Mouse (Mus musculus): ENCODE data around the gene Mfap3. TPM values are rescaled to one million over a fixed set of nuclear protein-coding genes. Genes with fewer than 3 reads are reported as not detected.
"Not testable (repeated sequence)": the region's sequence is repeated elsewhere in the genome, so short reads cannot be mapped to it uniquely, and the experiment has no call there.

Gene Mfap3
- polyA plus RNA-seq, 1 experiment from 2014 or later = 50.7 TPM

DNA sequence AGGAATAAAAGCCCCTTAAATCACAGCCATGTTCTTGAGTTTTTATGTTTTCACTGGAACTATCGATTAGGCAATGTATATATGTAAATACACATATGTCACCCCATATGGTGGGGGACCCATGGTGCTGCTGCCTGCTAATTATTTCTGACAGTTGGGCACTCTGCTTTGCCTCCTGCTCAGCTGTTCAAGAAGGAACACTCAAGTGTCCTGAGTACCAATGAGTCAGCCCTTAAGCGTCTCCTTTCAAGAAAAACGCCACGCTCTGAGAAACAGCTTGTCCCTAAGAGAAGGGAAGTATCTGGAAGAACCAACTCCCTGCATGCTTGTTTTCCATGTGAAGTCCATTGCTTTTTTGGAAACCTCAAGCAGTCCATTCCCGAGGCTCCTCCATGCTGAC lies 17.4 kb downstream of the Mfap3 start:
- no peak overlapping the region for H3K27ac ChIP-seq (replicated peaks)
- DNase-seq (ENCODE audit: low spot score) = no peak
- no peak overlapping the region for H3K4me3 ChIP-seq
- 0 out of 2 replicates have a peak, but pooled peaks cover 3% of the 10 kb centered on the region for H3K4me1 ChIP-seq
- WGBS = 95% methylated on average over 5 of the region's 5 CpGs
- H3K36me3 ChIP-seq (replicated peaks) = peaks cover 36% of the 10 kb centered on the region
- H3K9me3 ChIP-seq = no peaks in the 10 kb centered on the region
- no peaks in the 10 kb centered on the region for H3K27me3 ChIP-seq (replicated peaks; ENCODE audit: low read depth, poor library complexity, severe bottlenecking)

DNA sequence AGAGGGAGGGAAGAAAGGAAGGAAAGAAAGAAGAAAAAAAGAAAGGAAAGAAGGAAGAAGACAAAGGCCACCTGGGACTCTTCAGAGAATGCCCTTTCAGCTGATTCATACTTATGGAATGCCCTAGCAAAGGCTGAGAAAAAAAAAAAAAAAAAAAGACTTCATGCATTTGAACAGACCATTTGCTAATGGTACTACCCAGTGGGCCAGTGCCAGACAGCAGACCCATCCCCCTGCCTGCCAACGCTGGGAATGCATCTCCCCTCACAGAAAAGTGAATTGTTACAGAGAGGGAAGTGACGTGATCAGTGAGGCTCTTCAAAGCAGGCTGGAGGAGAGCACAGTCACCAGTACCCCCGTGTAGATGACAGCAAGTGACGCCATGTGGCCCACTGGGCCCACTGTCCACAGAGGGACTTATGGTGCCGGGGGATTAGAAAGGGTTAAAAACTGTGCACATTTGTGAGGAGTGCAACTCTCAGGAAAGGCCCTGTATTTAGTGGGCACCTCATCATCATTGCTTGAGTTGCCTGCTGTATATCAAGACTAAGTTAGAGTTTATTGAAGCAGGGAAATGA lies 21.5 kb downstream of the Mfap3 start:
- Histone ChIP-seq H3K36me3 (replicated peaks) (no peaks in the 10 kb centered on the region), H3K9me3 (no peaks in the 10 kb centered on the region), H3K4me3 (no peak overlapping the region), H3K27ac (replicated peaks) (no peak overlapping the region), H3K4me1 (no peaks in the 10 kb centered on the region), H3K27me3 (replicated peaks; ENCODE audit: low read depth, poor library complexity, severe bottlenecking) (no peaks in the 10 kb centered on the region)
- no peak for DNase-seq (ENCODE audit: low spot score)
- WGBS = 79% methylated on average over 5 of the region's 5 CpGs

DNA sequence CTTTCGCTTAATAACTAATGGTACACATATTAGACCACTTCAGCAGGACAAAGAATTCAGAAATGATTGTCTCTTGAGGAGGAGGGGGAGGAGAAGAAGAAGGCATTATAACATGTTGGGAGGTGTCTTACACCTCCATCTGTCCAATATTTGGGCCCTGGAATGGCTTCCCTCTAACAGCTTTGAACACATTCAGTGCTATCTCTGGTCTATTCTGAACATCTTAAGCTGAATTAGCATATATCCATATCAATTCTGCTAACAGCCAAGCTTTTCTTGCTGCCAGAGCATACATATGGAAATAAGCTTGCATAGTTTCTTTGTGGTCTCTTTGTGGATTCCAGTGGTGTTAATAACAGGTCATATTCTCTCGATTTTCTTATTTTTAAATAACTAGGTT lies 22.2 kb downstream of the Mfap3 start:
- no peak for DNase-seq (ENCODE audit: low spot score)
- Histone ChIP-seq H3K27me3 (replicated peaks; ENCODE audit: low read depth, poor library complexity, severe bottlenecking) (no peaks in the 10 kb centered on the region), H3K27ac (replicated peaks) (no peak overlapping the region), H3K36me3 (replicated peaks) (no peaks in the 10 kb centered on the region), H3K9me3 (no peaks in the 10 kb centered on the region), H3K4me3 (no peak overlapping the region), H3K4me1 (no peaks in the 10 kb centered on the region)
- WGBS = 92% methylated on average over 2 of the region's 2 CpGs

DNA sequence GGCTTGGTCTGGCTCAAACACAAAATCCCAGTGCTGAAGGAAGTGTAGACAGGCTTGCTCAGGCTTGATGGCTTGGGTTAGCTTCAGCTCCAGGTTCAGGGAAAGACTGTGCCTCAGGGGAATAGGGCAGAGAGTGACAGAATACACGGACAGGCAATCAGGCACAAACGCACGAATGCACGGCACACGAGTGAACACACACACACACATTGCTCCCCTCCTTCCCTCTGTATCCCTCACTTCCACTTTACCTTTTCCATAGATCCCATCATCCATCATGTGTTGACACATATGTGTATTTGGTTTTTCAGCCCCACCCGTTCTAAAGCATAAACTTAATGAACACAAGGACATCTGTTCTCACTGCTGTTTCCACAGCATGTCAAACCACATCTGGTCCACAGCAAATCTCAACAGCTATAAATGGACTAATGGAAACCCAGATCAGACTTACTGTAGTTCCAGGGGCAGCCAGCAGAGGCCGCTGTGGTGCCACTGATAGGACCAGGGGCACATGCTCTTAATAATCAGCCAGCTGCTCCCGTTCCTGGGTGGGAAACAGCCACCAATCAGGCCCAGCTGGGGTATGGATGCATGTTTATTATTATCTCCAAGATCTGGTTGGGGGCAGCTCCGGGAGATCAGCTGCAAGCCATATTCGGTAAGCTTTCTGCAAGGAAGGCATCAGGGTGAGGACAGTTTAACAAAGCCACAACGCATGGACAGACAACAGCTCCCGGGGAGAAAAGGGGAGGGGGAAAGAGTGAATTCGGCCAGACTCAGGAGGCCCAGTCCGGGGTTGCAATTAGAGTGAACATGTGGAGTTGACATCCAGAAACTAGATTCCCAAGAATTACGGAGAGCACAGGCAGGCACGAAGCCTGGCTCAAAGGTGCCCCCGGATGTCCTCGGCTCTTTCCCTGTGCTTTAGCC lies 30.4 kb downstream of the Mfap3 start:
- peaks cover 49% of the 10 kb centered on the region for H3K4me1 ChIP-seq
- H3K27ac ChIP-seq (replicated peaks) = peak overlapping the region; percentile 65
- peak overlapping the region; percentile 25 for H3K4me3 ChIP-seq
- WGBS = 32% methylated on average over 18 of the region's 18 CpGs
- H3K27me3 ChIP-seq (replicated peaks; ENCODE audit: low read depth, poor library complexity, severe bottlenecking) = peaks cover 27% of the 10 kb centered on the region
- H3K36me3 ChIP-seq (replicated peaks) = no peaks in the 10 kb centered on the region
- DNase-seq (ENCODE audit: low spot score) = peak; percentile 93
- H3K9me3 ChIP-seq = no peaks in the 10 kb centered on the region

DNA sequence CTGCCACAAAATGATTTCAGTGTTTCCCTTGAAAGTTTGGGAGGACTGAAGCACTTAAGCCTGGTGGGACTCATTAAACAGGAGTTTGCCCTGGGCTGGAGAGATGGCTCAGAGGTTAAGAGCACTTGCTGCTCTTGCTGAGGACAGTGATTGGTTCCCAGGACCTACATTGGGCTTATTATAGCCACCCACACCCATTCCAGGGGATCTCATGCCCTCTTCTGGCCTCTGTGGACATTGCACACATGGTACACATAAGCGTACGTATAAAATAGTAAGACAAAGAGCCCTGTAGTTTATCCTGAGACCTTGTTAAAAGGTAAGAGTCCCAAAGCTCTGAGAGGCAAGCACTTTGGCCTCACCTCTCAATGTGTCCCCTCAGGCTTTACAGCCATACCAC lies 31.8 kb downstream of the Mfap3 start:
- Histone ChIP-seq H3K4me1 (peaks cover 53% of the 10 kb centered on the region), H3K36me3 (replicated peaks) (no peaks in the 10 kb centered on the region), H3K27ac (replicated peaks) (no peak overlapping the region), H3K27me3 (replicated peaks; ENCODE audit: low read depth, poor library complexity, severe bottlenecking) (peaks cover 29% of the 10 kb centered on the region), H3K4me3 (no peak overlapping the region), H3K9me3 (no peaks in the 10 kb centered on the region)
- DNase-seq (ENCODE audit: low spot score) = peak; percentile 19
- 95% methylated on average over 2 of the region's 2 CpGs for WGBS

DNA sequence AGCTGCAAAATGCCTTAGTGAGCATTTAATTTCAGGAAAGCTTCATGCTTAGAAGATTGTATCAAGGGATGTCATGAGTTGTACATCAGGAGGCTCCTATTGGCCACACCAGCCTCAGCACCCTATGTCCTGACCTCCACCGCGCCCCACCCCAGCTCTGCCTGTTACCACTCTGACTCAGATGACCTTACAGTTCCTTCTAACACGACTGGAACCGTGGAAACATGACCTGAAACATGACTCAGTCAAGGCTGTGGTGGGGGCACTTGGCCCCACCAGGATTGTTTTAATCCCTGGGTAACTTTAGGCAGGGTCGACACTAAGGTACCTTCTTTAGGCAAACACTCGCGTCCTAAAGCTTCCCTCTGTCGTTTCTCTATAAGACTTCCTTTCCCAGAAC lies 32.6 kb downstream of the Mfap3 start:
- Histone ChIP-seq H3K27ac (replicated peaks) (no peak overlapping the region), H3K9me3 (no peaks in the 10 kb centered on the region), H3K4me3 (no peak overlapping the region), H3K4me1 (peaks cover 53% of the 10 kb centered on the region), H3K27me3 (replicated peaks; ENCODE audit: low read depth, poor library complexity, severe bottlenecking) (peaks cover 29% of the 10 kb centered on the region), H3K36me3 (replicated peaks) (no peaks in the 10 kb centered on the region)
- DNase-seq (ENCODE audit: low spot score) = no peak
- 88% methylated on average over 8 of the region's 8 CpGs for WGBS

DNA sequence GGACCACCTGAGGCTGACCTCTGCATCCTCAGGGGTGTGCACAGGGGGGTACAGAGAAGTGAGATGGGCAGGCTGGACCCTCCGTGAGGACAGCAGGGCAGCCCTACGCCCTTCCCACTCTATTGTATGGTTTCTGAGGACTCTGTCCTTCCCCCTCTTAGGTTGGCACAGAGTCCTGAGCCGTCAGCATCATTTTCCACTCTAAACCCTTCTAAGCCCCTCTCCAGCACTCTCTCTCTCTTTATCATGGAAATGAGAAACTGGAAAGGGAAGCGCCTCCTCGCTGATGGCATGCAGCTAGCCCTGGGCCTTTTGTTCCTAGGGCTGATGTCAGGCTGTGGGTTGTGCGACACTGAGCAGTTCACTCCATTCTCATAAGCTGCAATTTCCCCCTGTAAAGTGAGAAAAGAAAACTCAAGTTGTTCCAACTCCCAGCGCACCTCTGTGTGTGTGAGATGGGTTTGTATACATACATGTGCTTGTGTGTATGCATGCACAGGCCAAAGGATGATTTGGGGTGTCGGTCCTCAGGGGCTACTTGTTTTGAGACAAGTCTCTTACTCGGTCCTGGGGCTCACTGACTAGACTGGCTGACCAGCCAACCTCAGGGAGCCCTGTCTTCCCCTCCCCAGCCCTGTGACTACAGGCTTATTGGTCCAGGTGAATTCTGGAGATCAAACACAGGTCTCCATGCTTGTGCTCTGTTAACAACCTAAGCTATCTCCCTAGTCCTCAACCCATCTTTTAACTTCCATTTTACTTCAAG lies 34.7 kb downstream of the Mfap3 start:
- Histone ChIP-seq H3K9me3 (no peaks in the 10 kb centered on the region), H3K27ac (replicated peaks) (peak overlapping the region; percentile 45), H3K4me1 (peaks cover 35% of the 10 kb centered on the region), H3K27me3 (replicated peaks; ENCODE audit: low read depth, poor library complexity, severe bottlenecking) (peaks cover 29% of the 10 kb centered on the region), H3K4me3 (no peak overlapping the region), H3K36me3 (replicated peaks) (no peaks in the 10 kb centered on the region)
- no peak for DNase-seq (ENCODE audit: low spot score)
- WGBS = 34% methylated on average over 9 of the region's 9 CpGs

DNA sequence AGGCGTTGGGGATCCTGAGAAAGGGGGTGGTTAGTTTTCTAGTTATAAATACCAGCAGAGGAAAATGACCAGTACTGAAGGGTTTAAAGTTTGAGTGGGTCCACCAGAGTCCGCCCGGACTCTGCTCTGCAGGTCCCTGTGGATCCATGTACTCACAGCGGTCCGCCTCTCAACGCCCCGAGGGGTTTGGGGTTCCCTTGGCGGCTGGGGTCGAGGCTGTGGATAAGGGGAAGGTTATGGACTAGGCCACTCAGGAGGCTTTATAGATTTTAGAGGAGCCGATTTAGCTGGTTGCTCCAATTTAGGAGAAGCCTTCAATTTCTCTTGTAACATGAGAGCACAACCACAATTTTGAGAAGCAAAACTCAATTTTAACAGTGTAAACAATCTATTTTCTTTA lies 39.5 kb downstream of the Mfap3 start:
- H3K27ac ChIP-seq (replicated peaks); DNase-seq (ENCODE audit: low spot score); H3K9me3 ChIP-seq; H3K4me3 ChIP-seq; H3K36me3 ChIP-seq (replicated peaks): not testable (repeated sequence)
- H3K4me1 ChIP-seq = peaks cover 13% of the 10 kb centered on the region
- peaks cover 11% of the 10 kb centered on the region for H3K27me3 ChIP-seq (replicated peaks; ENCODE audit: low read depth, poor library complexity, severe bottlenecking)
- 84% methylated on average over 9 of the region's 10 CpGs for WGBS

DNA sequence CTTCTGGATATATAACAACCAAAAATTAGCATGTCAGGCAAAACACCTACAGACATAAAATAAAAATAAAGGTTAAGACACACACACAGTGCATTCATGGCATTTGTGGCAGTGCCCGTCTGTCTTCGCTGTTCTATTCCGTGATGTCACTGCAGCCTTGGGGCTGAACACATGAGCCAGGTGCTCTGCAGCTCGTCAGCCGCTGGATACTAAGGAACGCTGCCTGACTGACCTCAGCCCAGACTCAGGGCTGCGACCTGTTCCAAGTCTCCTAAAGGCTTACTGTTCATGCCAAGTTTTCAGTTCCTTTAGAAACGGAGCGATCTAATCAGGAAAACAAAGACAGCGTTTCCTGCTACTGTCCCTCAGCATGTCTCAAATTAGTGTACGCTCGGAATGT lies 46.1 kb downstream of the Mfap3 start:
- Histone ChIP-seq H3K9me3 (peaks cover 1% of the 10 kb centered on the region; the same call in 1 of the 2 replicates), H3K27ac (replicated peaks) (no peak overlapping the region), H3K4me3 (no peak overlapping the region), H3K27me3 (replicated peaks; ENCODE audit: low read depth, poor library complexity, severe bottlenecking) (peaks cover 7% of the 10 kb centered on the region), H3K36me3 (replicated peaks) (no peaks in the 10 kb centered on the region), H3K4me1 (peaks cover 21% of the 10 kb centered on the region)
- DNase-seq (ENCODE audit: low spot score) = no peak
- 74% methylated on average over 12 of the region's 12 CpGs for WGBS

DNA sequence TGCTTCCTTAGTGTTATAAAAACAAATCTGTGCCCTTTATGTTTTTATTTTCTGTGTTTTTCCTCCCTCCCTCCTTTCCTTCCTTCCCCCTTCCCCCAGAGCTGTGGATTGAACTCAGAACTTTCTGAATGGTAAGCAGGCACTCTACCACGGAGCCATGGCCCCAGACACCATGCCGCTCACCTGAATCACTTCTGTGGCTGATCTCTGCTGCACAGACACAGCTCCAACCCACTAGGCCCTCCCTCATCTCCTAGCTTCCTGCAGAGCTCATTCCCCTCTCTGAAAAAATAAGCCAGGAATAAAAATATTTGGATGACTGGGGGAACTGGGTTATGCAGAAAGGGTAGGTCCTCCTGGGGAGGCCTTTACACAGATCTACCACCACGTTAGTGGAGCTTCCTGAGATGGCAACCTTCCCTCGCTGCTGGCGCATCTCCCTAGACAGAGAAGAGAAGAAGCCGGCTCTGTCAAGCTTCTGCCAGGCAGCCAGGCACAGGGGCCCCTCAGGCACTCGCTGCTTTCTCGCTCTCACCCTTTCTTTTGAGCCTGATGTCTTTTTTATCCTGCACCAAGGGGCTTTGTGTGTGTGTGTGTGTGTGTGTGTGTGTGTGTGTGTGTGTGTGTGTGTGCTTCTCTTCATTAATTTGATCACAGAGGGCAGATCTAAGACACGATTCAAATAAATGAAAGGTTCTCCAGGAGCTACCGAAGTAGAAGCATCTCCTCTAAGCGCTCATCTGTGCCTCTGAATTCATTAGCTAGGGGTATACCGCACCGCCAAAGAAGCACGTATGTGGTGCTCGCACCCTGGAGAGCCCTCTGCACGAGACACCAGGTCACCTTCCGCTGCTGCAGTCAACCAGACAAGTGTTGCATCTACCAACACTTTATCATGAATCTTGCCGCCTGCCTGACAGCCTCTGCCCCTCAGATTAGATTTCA lies 47.9 kb downstream of the Mfap3 start:
- Histone ChIP-seq H3K4me1 (peaks cover 21% of the 10 kb centered on the region), H3K27ac (replicated peaks) (no peak overlapping the region; the same call in 1 of the 2 replicates), H3K36me3 (replicated peaks) (no peaks in the 10 kb centered on the region), H3K4me3 (no peak overlapping the region), H3K9me3 (peaks cover 11% of the 10 kb centered on the region), H3K27me3 (replicated peaks; ENCODE audit: low read depth, poor library complexity, severe bottlenecking) (peaks cover 7% of the 10 kb centered on the region)
- WGBS = 31% methylated on average over 18 of the region's 18 CpGs
- no peak for DNase-seq (ENCODE audit: low spot score)

DNA sequence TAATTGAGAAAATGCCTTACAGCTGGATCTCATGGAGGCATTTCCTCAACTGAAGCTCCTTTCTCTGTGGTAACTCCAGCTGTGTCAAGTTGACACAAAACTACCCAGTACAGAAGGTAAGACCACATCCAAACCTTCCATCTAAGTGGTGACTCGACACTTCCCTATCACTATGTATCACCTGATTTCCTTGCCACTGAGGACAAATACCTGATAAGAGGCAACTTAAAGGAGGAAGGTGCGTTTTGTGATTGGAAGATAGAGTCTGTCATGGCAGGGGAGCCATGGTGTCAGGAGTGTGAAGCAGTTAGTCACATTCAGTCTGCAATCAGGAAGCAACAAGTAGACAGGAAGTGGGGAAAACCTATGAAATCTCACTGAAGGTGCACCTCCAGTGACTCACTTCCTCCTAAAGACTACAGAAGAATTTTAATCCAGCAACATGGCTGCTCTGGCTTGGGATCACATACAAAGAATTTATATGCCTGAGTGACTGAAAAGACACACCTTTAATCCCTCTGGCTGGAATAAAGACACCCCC lies 50.6 kb downstream of the Mfap3 start:
- Histone ChIP-seq H3K36me3 (replicated peaks) (no peaks in the 10 kb centered on the region), H3K27me3 (replicated peaks; ENCODE audit: low read depth, poor library complexity, severe bottlenecking) (peaks cover 7% of the 10 kb centered on the region), H3K27ac (replicated peaks) (no peak overlapping the region), H3K9me3 (peaks cover 11% of the 10 kb centered on the region), H3K4me3 (no peak overlapping the region), H3K4me1 (peaks cover 23% of the 10 kb centered on the region)
- 86% methylated on average over 2 of the region's 2 CpGs for WGBS
- DNase-seq (ENCODE audit: low spot score) = no peak

Data from embryonic facial prominence, embryonic 10.5 days (tissue).